Mouse (Mus musculus) hindlimb bud, embryonic 11.5 days (tissue): ENCODE results near the gene Fyn.

Experiments used
- DNase-seq: peaks from one replicate; pipeline ENCODE4 v3.0.0-alpha.2; 2012; ENCODE audit warnings: low read depth, low spot score; ENCODE audit errors: extremely low spot score

The Fyn gene

DNA sequence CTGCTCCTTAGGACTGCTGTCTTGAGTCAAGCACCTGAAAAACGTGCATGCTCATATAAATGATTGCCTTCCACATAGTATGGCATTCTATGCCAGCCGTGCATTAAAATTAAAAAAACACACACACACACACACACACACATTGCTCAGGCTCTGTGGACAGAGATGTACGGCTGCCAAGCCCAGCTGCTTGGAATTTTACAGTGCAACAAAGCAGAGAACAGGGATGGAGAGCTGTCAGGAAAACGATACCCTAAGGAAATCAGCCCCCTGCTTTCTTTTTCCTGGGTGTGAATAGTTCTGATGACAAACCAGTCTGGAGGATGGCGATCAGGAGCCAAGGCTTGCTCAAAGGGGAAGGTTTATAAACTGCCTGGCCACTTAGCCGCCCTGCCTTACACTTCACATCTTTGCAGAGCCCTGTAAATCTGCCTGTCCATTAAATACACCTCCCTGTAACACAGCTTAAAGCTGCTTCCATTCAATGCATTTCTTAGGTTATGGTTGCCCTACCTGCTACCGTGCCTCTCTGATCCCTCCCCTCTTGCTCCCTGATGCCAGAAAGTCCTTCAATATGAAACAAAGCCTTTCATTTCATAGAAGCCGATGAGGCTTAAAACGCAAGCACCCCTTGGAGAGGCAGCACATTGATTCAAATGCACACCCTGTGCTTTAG is 228.6 kb downstream of the Fyn start:
- DNase-seq = no peak

DNA sequence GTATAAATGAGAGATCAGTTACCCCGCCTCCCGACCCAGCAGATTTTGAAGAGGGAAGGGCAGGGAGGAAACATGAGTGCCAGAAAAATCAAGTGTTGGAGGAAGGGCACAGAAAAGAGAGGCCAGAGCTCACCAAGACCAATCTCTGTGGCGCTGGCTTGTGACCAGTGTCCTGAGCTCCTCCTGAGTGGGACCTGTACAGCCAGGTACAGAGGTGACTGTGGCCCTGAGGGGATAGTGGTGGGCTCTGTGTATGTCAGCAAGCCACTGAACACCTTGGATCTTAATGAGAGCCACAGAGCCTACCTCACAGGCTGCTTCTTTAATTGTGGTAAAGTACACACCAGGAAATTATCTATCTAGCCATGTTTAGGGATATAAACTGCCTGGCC is 229.1 kb downstream of the Fyn start:
- no peak for DNase-seq

DNA sequence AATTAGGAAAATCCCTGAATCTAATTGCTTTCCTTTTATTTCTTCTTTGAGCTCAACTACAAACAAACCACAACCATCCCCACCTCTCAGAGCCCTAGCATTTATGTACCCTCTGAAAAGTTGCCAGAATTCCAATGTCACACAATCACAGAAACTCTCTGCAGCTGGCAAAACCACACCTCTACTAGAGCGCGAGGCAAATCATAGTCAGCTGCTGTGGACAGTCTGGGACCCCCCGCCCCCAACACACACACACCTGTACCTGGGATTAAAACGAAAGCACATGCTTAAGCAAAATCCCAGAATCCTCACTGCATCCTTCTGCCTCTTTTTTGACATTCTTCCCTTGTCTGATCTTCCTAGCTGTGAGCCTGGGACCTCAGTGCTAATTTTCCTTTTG is 230.9 kb downstream of the Fyn start:
- no peak for DNase-seq

DNA sequence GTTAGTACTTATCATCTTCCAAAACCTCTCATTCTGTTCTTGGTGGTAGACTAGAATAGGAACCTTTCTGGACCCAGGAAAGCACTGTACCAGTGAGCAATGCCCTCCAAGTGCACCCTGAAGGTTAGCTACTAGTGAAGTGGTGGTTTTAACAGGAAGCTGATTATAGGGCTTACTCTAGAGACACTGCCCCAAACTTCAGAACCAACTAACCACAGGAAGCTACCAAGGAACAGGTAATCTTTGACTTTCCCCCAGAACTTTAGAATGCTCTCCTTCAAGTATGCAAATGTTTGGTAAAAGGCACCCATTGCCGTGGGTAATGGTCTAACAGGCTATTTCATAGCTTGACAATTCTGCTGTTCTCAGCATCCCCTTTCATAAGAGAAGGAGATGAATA is 231.5 kb downstream of the Fyn start:
- DNase-seq = no peak

DNA sequence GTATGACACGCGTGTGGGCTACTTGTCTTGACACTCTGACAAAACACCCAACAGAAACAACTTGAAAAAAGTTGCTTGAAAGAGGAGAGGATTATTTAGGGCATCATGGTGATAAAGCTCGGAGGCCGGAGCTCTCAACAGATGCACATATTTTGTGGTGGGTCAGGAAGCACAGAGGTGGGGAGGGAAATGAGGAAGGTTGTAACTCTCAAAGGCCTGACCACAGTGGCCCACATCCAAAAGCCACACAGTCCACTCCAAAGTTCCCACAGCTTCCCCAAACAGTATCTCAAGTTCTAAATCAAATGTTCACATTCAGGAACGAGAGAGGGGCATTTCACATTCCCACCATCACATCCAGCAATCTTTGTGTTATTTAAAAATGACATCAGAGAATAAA is 232.4 kb downstream of the Fyn start:
- no peak for DNase-seq

DNA sequence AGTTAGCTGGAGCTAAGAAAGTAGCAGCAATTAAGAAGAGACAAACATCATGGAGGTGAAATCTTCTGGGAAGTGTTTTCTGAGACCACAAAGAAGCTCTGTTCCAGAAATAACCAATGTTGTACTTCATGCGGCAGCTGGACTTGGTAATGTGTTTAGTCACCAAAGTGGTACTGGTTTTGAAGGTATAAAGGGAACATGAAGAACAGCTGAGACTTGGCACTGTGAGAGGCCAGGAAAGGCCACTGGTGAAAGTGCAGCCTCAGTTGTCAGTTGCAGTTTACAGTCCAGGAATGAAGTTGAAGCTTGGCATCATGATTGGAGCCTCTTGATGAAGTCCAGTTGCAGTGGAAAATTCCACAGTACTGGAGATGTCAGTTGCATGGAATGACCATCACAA is 237.8 kb downstream of the Fyn start:
- no peak for DNase-seq

DNA sequence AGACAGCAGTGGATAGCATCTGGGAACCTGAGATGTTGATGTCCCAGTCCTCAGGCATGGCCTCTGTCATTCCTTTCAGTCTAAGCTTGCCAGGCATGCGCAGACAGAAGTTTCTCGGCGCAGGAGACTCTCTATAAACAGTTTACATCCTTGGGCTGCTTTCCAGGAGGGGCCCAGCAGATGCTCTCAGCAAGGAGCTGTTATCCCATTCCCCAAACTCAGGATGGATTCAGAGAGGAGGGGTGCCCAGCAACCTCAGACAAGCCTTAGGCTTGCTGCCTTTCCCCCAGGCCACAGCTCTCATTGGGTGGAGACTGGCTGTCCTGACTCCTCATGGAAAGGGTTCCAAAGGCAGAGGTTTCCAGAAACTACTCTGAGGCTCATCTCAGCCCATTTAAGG is 242.6 kb downstream of the Fyn start:
- no peak for DNase-seq

DNA sequence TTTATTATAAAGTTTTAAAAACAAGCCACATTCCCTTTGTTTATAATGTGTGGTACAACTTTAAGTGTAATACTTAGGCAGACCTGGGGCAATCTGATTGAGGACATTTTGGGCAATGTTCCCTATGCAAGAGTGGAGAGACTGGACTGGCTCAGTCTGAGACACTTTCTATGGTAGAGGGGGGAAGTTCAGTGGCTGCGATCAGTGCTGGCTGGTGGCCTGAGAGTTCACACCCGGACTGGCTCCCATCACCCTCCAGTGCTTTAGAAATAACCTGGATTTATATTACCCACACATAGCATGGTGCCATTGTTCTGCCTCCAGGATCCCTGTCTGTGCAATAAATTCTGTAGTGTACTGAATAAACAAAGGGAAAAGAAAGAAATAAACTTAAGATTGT is 243.5 kb downstream of the Fyn start:
- DNase-seq = no peak

DNA sequence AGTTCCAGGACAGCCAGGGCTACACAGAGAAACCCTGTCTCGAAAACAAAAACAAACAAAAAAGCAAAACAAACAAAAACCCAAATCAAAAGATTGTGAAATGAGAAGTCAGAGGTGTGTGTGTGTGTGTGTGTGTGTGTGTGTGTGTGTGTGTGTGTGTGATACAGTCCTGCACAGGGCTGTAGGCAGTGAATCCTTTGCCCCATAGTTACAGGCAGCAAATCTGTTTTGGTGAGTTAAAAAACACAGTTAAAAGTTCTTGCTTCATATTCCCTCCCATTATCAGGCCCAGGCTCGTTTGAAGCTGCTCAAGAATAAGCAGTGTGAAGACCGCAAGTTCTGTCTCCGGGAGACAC is 244.0 kb downstream of the Fyn start, which contains the start of gene Traf3ip2:
Traf3ip2 (plus strand) TSS at position 302 of the 356 bp plus-strand sequence.
- no peak for DNase-seq

DNA sequence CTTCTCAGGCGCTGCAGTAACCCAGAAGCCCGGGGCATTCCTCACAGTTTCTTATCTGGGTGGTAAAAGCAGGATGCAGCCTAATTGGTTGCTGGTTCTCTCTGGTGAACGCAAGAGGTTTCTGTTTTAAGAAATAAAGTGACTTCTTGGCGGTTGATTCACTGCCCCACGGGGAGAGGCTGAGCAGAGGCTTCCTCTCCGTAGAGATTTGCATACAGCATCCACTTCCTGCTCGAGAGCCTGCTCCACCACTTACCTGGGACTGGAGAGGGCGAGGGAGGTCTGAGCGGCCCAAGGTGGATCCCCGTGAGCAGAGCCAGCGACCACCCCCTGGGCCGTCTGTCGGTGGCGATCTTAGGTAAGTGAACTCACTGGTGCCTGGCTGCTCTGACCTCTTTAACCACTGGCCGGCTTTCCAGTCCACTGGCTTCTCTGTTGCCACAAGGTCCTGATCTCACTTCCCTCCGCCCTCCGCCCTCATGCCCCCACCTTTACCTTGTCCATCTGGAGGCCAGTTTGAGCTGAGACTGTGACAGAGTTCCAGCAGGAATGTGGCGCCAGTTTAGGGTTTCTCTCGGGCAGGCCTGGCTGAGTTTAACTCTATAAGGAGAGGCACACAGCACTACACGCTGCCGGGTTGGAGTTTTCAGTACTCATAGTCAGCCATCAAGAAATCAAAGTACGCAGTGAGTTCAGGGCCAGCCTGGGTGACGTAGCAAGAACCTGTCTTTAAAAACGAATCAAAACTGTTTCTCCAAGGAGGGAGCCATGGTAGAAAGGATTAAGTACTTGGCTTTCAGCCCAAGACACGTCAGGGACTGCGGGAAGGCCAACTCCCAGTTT is 244.6 kb downstream of the Fyn start:
- peak; percentile 57 for DNase-seq

DNA sequence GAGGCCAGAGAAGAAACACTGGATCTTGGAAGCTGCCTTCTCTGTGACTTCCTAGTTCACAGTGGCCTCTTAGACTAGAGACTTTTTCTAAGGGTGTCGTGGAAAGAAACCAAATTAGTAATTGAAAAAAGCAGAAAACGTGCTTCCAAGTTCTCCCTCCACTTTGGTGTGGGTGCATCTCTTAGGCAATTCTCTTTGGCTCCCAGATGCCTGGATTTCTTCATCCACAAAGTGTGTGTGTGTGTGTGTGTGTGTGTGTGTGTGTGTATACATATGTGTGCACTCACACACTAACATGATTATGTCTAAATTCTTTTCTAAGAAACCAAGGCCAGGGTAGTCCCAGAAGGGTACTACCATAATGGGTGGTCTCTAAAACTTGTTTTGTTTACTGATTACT is 245.3 kb downstream of the Fyn start:
- no peak for DNase-seq

DNA sequence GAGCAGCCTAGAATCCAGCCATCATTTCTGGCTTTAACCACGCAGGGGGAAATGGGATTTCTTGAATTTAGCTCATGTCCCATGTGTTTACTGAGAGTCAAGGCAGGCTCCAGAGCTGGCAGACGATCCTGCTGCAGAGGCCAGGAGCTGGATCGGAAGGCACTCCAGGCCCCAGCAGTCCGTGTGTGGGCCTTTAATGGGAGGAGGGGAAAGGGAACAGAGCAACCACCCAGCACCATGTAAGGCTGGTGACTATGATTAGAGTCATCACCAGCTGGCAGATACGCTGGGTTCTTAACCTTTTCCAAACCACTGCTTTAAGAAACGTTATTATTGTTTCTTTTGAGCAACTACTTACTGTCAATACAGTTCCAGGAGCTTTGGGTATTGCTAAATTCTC is 246.0 kb downstream of the Fyn start:
- no peak for DNase-seq
